Mouse (Mus musculus) G1E (cell line): ENCODE results near the gene Zfp607a.

Experiments
- CTCF ChIP-seq: IDR thresholded peaks from 2 replicates; pipeline ENCODE4 v1.5.1; 2012; ENCODE audit warnings: low read depth, low read length, inconsistent platforms, mixed read lengths
- GATA1 ChIP-seq: IDR thresholded peaks from 2 replicates; pipeline ENCODE4 v1.6.1; 2012; ENCODE audit warnings: borderline replicate concordance, low read length, inconsistent platforms, mixed read lengths
- POLR2AphosphoS5 ChIP-seq: IDR thresholded peaks from 2 replicates; pipeline ENCODE4 v1.6.1; 2012; ENCODE audit warnings: low read depth, low read length, inconsistent platforms; ENCODE audit not compliant: insufficient replicate concordance
- TAL1 ChIP-seq: conservative IDR thresholded peaks from 2 replicates; pipeline ENCODE4 v1.6.1; 2012; ENCODE audit warnings: low read depth, low read length, inconsistent platforms, mixed read lengths

- TF ChIP-seq CTCF, result no peak
- no peak for TF ChIP-seq TAL1
- no peak for TF ChIP-seq GATA1
- TF ChIP-seq POLR2AphosphoS5, result no peak
Observed at GRCm38 (mm10) chr7:27837896-27838295, 19.4 kb upstream of the Zfp607a start.
